Mouse (Mus musculus): Measurements from ENCODE around the gene C1qtnf6. TPM values are rescaled to one million over a fixed set of nuclear protein-coding genes. Genes with fewer than 3 reads are reported as not detected.

The C1qtnf6 gene
- total and polyA plus RNA-seq, 3 experiments: 0.15 to 1.3 TPM; not detected in 1

DNA sequence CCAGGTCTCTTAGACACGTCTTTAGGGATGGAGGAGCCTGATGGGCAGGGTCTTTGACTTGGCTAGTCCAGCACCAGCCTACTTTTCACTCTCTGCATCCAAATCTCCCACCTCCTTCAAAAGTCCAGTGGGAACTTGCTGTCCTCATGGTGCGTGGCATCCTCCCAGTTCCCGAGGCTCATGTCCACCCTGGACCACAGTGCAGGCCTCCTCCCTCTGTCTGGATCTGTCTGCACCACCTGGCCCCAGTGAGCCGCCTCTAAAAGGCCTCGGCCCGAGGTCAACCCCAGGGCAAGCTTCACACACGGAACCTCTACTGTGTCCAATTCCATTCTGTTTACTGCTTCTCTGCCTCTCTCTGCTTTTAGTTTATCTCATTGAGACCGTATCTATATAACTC is 9.9 kb downstream of the C1qtnf6 start:
- Histone ChIP-seq H3K27ac (ENCODE audit: control insufficient read depth, low read depth, low read length) (no peak overlapping the region), H3K4me1 (ENCODE audit: control insufficient read depth in 1 of 2, insufficient read depth in 2 of 2, low read length in 2 of 2) (peaks cover 0 to 5% of the 10 kb centered on the region in 2 experiments; a peak in 2 of 4 replicates), H3K4me3 (ENCODE audit: control insufficient read depth in 1 of 2, insufficient read depth in 1 of 2, low read depth in 2 of 2, low read length in 2 of 2) (no peak overlapping the region), H3K36me3 (ENCODE audit: control insufficient read depth in 1 of 2, insufficient read depth in 2 of 2, low read length in 2 of 2) (no peaks in the 10 kb centered on the region), H3K9ac (ENCODE audit: control insufficient read depth, low read depth, low read length, poor library complexity, severe bottlenecking) (no peak overlapping the region), H3K27me3 (ENCODE audit: control insufficient read depth in 1 of 2, insufficient read depth in 2 of 2, low read length in 2 of 2) (no peaks in the 10 kb centered on the region; a peak in 1 of 4 replicates), H3K79me2 (ENCODE audit: control insufficient read depth, insufficient read depth, low read length, poor library complexity) (no peaks in the 10 kb centered on the region), H3K9me3 (replicated peaks; ENCODE audit: insufficient read depth, low read length) (no peaks in the 10 kb centered on the region)
- TF ChIP-seq GATA1 (IDR thresholded peaks at IDR 0.05; ENCODE audit: low read depth, low read length) (no peak), MYC (IDR thresholded peaks at IDR 0.05; ENCODE audit: low read depth, low read length) (no peak), JUND (IDR thresholded peaks at IDR 0.05; ENCODE audit: low read depth, low read length) (no peak), UBTF (IDR thresholded peaks at IDR 0.05; ENCODE audit: borderline replicate concordance, insufficient read depth, low read depth, low read length) (no peak), MAFK (IDR thresholded peaks at IDR 0.05; ENCODE audit: borderline replicate concordance, low read depth, low read length) (no peak), CHD2 (IDR thresholded peaks at IDR 0.05; ENCODE audit: low read length) (no peak), POLR2AphosphoS5 (IDR thresholded peaks at IDR 0.05; ENCODE audit: borderline replicate concordance, low read depth, low read length) (no peak), RCOR1 (IDR thresholded peaks at IDR 0.05; ENCODE audit: low read depth, low read length) (no peak), GABPA (IDR thresholded peaks at IDR 0.05; ENCODE audit: low read depth, low read length) (no peak)
- DNase-seq (ENCODE audit: low read depth, low spot score): no peak

DNA sequence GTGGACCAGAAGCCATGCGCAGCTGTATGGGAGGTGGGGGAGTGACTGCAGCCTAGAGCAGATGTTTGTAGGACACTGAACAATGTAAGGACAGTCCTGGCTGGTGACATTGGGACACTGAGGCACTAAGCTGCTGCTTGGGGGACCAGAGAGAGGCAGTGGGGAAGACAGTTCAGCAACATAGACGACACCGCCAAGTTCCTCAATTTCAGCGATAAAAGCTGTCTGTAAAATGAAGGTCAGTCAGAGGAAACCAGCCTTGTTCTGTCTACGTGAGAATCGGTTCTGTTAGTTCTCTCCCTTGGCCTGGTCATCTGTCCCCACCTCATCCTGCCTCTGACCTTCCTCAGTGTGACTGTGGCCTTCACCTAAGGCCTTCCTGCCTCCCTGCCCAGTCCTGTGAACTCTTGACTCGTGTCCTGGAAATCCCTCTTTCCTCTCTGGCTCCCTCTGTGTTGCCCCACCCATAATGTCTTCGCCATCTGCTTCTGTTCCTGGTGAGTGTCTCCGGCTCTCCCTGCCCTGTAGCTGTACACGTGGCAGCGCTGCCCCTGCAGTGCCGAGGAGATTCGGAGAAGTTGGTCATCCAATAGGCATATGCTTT is 11.0 kb downstream of the C1qtnf6 start:
- Histone ChIP-seq H3K27ac (ENCODE audit: control insufficient read depth, low read depth, low read length) (peak overlapping the region; percentile 44), H3K9me3 (replicated peaks; ENCODE audit: insufficient read depth, low read length) (no peaks in the 10 kb centered on the region), H3K36me3 (ENCODE audit: control insufficient read depth in 1 of 2, insufficient read depth in 2 of 2, low read length in 2 of 2) (no peaks in the 10 kb centered on the region), H3K27me3 (ENCODE audit: control insufficient read depth in 1 of 2, insufficient read depth in 2 of 2, low read length in 2 of 2) (no peaks in the 10 kb centered on the region; a peak in 1 of 4 replicates), H3K9ac (ENCODE audit: control insufficient read depth, low read depth, low read length, poor library complexity, severe bottlenecking) (peak overlapping the region; percentile 62), H3K4me1 (ENCODE audit: control insufficient read depth in 1 of 2, insufficient read depth in 2 of 2, low read length in 2 of 2) (peaks cover 0 to 5% of the 10 kb centered on the region in 2 experiments; a peak in 2 of 4 replicates), H3K79me2 (ENCODE audit: control insufficient read depth, insufficient read depth, low read length, poor library complexity) (no peaks in the 10 kb centered on the region), H3K4me3 (ENCODE audit: control insufficient read depth in 1 of 2, insufficient read depth in 1 of 2, low read depth in 2 of 2, low read length in 2 of 2) (peak overlapping the region; percentile 41 to 49)
- DNase-seq (ENCODE audit: low read depth, low spot score): peak; percentile 80
- TF ChIP-seq ZNF384 (IDR thresholded peaks at IDR 0.05; ENCODE audit: low read depth, low read length): no peak
- TF ChIP-seq ELF1 (IDR thresholded peaks at IDR 0.05; ENCODE audit: low read depth, low read length): no peak
- TF ChIP-seq RAD21 (IDR thresholded peaks at IDR 0.05; ENCODE audit: low read depth, low read length): no peak
- TF ChIP-seq USF2 (IDR thresholded peaks at IDR 0.05; ENCODE audit: borderline replicate concordance in 1 of 2, insufficient read depth in 1 of 2, low read depth in 1 of 2, low read length in 2 of 2): no peak
- TF ChIP-seq ZC3H11A (IDR thresholded peaks at IDR 0.05; ENCODE audit: low read depth, low read length): no peak
- TF ChIP-seq ETS1 (IDR thresholded peaks at IDR 0.05; ENCODE audit: low read depth, low read length): no peak
- 0 out of 2 replicates have a peak, but pooled peaks have one; percentile 24 for TF ChIP-seq GATA1 (IDR thresholded peaks at IDR 0.05; ENCODE audit: low read depth, low read length)
- TF ChIP-seq POLR2A (IDR thresholded peaks at IDR 0.05; ENCODE audit: control insufficient read depth in 1 of 2, insufficient read depth in 1 of 2, low read depth in 1 of 2, low read length in 2 of 2, poor library complexity in 1 of 2): 0 out of 4 replicates have a peak, but pooled peaks of 1 of the 2 experiments have one; percentile 36
- no peak for TF ChIP-seq MAFK (IDR thresholded peaks at IDR 0.05; ENCODE audit: borderline replicate concordance, low read depth, low read length)
- TF ChIP-seq TBP (IDR thresholded peaks at IDR 0.05; ENCODE audit: low read depth, low read length): peak; percentile 78
- no peak for TF ChIP-seq JUND (IDR thresholded peaks at IDR 0.05; ENCODE audit: low read depth, low read length)
- peak in 1 of 2 experiments; percentile 29; a peak in 1 of 4 replicates for TF ChIP-seq EP300 (IDR thresholded peaks at IDR 0.05; ENCODE audit: low read depth in 1 of 2, low read length in 2 of 2)

Measured in MEL (cell line).